Mouse (Mus musculus) ovary, adult 18-20 months (tissue): ENCODE data around the gene Pdgfc.
"Not testable (repeated sequence)": the region's sequence is repeated elsewhere in the genome, so short reads cannot be mapped to it uniquely, and the experiment has no call there.

Experiments
- DNase-seq: peaks from one replicate; pipeline ENCODE4 v3.0.0; 2022; ENCODE audit warnings: low spot score, mixed read lengths

Gene Pdgfc

GRCm38 (mm10) chr3:81045344-81046050 is 9.3 kb downstream of the Pdgfc start:
- no peak for DNase-seq

GRCm38 (mm10) chr3:81046652-81047607 is 10.7 kb downstream of the Pdgfc start:
- DNase-seq = no peak

GRCm38 (mm10) chr3:81051522-81051921 is 15.3 kb downstream of the Pdgfc start:
- DNase-seq = no peak

GRCm38 (mm10) chr3:81052422-81052821 is 16.2 kb downstream of the Pdgfc start:
- DNase-seq = no peak

GRCm38 (mm10) chr3:81054074-81054473 is 17.9 kb downstream of the Pdgfc start:
- DNase-seq = no peak

GRCm38 (mm10) chr3:81057719-81058118 is 21.5 kb downstream of the Pdgfc start:
- no peak for DNase-seq

- no peak for DNase-seq
Observed at GRCm38 (mm10) chr3:81058527-81059031, 22.4 kb downstream of the Pdgfc start.

- DNase-seq = no peak
Observed at GRCm38 (mm10) chr3:81068550-81068949, 32.3 kb downstream of the Pdgfc start.

GRCm38 (mm10) chr3:81101136-81101535 is 64.9 kb downstream of the Pdgfc start:
- DNase-seq = no peak

GRCm38 (mm10) chr3:81102158-81102876 is 66.1 kb downstream of the Pdgfc start:
- DNase-seq = no peak

GRCm38 (mm10) chr3:81102877-81103420 is 66.7 kb downstream of the Pdgfc start:
- no peak for DNase-seq

- DNase-seq = no peak
Observed at GRCm38 (mm10) chr3:81107515-81107914, 71.3 kb downstream of the Pdgfc start.

- DNase-seq = no peak
Observed at GRCm38 (mm10) chr3:81110968-81111367, 74.8 kb downstream of the Pdgfc start.

GRCm38 (mm10) chr3:81112892-81113291 is 76.7 kb downstream of the Pdgfc start:
- no peak for DNase-seq

- no peak for DNase-seq
Observed at GRCm38 (mm10) chr3:81120664-81121063, 84.4 kb downstream of the Pdgfc start.

GRCm38 (mm10) chr3:81121731-81122130 is 85.5 kb downstream of the Pdgfc start:
- DNase-seq = no peak

GRCm38 (mm10) chr3:81123461-81123860 is 87.2 kb downstream of the Pdgfc start:
- DNase-seq = no peak

GRCm38 (mm10) chr3:81127013-81127412 is 90.8 kb downstream of the Pdgfc start:
- DNase-seq = no peak

GRCm38 (mm10) chr3:81136985-81137384 is 100.8 kb downstream of the Pdgfc start:
- no peak for DNase-seq

GRCm38 (mm10) chr3:81138030-81138429 is 101.8 kb downstream of the Pdgfc start:
- DNase-seq = not testable (repeated sequence)

GRCm38 (mm10) chr3:81143730-81144129 is 107.5 kb downstream of the Pdgfc start:
- no peak for DNase-seq

GRCm38 (mm10) chr3:81149109-81149521 is 112.9 kb downstream of the Pdgfc start:
- no peak for DNase-seq
